Mouse (Mus musculus) ovary, adult 18-20 months (tissue): ENCODE results near the gene Jmjd1c.

Source experiments
- DNase-seq: peaks from one replicate; pipeline ENCODE4 v3.0.0; 2022; ENCODE audit warnings: low spot score, mixed read lengths

The Jmjd1c gene

DNA sequence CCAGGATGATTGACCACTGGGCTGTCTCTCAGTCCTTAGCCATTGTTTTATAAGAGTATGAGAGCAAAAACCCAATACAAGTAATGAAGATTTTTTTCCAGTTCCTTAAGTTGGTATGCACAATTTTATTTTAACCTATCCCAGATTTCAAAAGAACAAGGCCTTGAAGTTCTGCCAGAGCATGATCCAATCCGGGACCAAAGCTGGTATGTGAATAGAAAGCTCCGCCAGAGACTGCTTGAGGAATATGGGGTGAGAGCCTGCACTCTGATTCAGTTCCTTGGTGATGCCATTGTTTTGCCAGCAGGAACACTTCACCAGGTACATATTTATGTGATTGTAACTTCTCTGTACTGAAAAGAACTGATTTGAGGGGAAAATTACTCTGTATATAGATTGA lies 153.6 kb downstream of the Jmjd1c start:
- DNase-seq = no peak

DNA sequence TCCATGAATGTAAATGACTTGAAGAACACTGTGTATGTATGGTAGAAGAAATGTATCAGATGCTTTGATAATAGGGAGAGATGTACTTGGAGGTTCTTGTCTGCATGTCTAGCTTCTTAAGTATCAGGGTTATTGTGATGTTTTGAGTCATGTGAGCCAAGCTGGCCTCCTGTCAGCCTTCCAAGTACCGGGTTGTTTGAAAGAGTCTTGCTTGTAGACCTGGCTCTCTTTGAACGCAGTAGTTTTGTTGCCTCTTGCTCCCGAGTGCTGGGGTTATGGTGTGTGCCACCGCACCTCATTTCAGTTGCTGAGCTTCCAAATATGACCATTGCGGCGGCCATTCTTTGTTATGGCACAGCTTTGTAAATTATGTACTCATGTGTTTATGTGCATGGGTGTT lies 154.9 kb downstream of the Jmjd1c start:
- no peak for DNase-seq

DNA sequence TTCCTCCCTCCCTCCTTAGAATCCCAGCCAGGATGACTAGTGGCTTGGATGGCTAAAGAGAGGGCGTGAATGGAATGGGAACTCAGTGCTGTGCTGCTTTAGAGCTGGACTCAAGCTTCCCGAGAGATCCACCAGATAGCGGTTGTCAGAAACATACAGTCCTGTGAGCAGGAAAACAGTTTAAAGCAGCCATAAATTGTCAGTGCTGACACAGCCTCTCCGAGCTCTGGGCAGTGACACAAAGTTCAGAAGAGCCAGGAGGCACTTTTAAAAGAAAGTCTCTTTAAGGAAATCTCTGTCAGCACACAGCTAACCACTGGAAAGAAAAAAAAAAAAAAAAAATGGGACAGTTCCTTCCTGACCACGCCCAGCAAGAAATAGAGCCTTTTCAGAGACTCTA lies 156.4 kb downstream of the Jmjd1c start:
- no peak for DNase-seq

DNA sequence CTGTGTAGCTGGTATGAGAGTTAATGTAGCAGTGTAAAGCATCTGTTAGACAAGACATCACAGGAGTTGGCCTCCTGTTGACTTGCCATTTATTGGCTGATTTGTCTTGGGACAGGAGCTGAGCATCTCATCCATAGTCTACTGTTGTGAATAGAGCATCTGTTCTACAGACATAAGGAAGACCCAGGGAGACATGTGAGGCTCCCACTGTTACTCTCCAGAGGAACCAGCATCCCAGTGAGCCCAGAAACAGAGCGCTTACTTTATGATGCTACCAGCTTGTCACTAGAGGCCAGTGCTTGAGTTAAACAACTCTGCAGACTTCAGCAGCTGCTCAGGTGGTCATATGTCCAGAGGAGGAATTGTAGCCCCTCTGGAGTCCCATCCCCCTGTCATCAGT lies 157.2 kb downstream of the Jmjd1c start:
- DNase-seq = no peak

DNA sequence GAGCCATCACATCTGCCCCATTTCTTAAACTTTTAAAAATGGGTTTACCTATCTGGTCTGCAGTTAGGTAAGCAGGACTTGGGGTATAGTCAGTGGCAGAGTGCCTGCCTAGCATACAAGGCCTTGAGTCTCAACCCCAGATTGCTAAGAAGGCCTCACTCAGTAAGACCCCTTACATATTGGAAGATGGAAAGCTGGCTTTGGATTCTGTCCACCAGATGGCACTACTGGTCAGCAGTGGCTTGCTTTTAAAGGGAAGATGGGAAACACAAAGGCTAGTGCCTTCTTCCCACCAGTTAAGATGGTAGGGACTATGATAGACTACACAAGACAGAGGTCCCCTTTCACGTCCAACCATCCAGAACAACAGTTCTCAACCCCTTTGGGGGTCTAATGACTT lies 168.9 kb downstream of the Jmjd1c start:
- DNase-seq = no peak

DNA sequence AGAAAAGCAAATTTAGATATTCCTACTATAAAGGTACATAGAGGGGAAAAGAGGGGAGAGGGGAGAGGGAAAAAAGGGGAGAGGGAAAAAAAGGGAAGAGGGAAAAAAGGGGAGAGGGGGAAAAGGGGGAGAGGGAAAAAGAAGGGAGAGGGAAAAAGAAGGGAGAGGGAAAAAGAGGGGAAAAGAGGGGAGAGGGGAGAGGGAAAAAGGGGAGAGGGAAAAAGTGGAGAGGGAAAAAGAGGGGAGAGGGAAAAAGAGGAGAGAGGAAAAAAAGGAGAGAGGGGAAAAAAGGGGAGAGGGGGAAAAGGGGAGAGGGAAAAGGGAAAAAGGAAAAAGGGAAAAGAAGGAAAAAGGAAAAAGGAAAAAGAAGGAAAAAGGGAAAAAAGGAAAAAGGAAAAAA lies 180.0 kb downstream of the Jmjd1c start:
- DNase-seq = no peak

DNA sequence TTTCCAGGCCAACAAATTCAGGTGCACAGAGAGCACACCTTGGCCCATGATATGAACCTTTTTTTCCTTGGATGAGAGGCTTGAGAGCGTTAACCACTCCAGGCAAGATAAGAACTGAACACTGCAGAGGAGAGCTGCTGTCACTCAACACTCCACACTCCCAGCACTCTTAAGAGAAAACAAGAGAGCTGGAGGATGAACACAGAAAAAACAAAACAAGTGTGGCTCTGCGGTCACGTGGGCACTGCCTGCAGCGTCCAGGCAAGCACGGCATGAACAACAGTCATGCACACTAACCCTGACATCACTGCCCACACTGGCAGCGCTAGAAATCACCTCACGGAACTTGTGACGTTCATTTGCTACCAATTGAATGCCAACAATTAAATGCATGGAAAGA lies 185.9 kb downstream of the Jmjd1c start:
- DNase-seq = no peak

DNA sequence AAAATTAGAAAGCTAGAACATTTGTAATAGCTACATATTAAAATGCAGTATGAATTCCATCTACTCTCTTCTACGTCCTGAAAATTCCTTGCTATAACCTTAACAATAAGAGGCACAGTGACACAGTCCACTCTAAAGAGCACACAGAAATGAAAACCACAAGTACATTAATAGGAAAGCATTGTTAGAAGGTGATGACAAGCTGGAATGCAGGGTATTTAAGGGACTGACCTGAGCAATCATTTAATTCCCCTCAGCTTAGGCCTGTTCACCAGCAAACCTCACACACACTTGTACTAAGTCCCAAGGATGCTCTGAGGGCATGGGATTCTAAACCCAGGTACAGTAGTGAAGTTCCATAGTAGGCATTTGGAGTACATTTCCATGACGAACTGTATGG lies 186.6 kb downstream of the Jmjd1c start:
- no peak for DNase-seq

DNA sequence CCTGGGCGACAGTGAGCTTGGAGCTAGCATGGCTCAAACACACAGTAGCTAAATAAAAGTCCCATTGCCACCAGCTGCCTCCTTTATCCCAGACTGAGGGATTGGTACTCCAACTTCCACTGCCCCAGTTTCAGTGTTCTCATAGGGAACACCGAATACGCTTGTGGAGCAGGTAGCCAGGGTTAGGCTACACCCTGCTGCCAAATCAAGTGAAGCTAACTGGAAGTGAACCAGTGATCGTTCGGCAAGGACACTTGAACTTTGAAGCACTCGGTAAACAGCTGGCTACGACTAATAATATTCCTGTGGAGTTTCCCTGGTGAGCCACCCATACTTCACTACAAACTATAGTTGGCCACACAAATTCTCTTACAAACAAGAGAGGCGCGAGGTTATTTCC lies 187.6 kb downstream of the Jmjd1c start:
- no peak for DNase-seq

DNA sequence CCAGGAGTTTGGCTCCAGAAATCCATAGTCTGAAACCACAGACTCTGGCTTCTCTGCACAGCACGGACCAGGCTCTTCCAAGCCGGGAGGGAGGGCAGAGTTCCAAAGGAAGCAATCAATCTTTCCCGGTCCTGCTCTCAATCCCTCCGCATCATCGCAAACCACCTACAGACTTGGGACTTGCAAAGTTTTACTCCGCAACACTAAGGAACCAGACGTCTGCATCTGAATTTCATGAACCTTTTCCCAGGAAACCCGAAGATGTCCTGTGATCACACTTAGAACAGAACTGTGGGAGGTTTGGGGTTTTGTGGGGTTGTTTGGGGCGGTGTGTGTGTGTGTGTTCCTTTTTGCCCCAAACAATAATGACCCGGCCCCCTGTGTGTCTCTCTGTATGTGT lies 188.4 kb downstream of the Jmjd1c start:
- DNase-seq = no peak

DNA sequence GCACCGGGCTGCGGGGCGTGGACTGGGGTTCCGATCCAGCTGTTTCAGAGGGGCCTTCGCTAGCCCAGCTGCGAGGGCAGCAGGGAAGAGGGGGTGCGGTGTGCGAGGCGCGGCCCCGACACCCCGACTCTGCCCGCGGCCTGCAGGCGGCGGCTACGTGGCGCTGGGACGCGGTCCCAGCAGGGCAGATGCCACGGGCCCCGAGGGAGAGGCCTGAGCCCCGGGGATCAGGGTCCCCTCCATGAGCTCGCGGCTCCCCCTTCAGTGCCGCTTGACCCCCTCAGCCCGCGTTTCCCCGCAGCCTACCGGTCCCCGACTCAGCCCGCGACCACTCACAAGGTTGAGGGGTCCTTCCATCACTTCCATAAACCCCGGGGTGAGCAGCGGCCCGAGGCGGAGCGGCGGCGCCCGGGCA lies 188.8 kb downstream of the Jmjd1c start:
- DNase-seq = peak; percentile 15

DNA sequence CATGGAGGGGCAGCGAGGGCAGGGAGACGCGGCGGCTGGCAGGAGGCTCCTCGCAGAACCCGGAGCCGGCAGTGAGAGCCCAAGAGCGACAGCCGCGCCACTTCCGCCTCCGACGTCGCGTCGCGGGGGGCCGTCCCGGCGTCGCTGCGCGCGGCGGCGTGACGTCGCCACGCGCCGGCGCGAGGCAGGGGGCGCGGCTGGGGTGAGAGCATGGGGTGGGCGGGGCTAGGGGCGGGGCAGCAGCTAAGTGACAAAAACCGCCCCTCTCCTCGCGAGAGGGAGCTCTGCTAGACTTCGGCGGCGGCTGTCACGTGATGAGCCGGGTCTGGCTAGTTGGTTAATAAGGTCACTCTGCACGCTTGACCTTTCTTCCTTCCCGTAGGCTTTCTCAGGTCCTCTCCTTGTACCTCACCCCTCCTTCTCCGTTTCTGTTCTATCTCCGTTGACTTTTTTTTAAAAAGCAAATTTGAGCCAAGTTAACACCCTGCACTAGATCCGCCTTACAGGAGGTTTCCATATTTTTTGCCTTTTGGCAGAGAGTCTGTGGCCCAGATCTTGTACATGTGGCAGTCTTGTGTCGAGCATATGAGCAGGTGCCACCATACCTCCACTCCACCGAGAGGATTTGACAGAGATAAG lies 189.4 kb downstream of the Jmjd1c start, which contains the start of gene Nrbf2:
Nrbf2 (minus strand) TSS at position 130 of the 639 bp plus-strand sequence.
- DNase-seq = peak; percentile 80

DNA sequence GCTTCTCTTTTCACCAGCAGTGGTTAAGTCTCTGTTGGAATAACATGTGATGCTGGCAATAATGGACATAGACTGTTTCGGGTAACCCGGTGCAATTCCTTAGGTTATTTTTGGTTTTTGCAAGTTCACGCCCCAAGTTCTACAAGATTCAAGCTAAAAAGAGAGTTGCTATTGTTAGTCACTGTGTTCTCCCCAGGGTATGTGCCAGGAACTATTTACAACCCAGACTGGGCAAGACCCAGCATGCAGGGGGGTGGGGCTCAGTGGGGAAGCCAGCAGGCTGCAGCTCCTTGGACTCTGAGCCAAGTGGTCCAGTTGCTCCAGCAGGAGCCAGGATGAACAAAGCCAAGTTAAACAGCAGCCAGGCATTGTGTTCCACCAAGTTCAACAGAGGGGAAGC lies 192.0 kb downstream of the Jmjd1c start:
- DNase-seq = peak; percentile 69

DNA sequence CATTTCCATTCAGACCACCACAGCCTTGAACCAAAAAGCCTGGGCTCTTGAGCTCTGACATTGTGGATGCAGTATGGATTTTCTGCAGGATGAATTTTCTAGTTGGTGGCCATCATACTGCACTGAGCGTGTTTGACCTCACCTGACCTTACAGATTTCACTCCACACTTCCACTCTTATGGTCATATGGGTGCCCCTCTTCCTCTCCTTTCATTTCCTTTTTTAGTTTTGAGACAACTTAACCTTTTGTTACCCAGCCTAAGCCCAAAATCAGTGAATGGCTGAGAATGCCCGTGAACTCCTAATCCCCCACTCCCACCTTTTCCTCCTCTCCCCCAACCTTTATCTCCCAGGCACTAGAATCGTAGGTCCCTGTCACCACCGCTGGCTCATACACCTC lies 194.7 kb downstream of the Jmjd1c start:
- DNase-seq = no peak

DNA sequence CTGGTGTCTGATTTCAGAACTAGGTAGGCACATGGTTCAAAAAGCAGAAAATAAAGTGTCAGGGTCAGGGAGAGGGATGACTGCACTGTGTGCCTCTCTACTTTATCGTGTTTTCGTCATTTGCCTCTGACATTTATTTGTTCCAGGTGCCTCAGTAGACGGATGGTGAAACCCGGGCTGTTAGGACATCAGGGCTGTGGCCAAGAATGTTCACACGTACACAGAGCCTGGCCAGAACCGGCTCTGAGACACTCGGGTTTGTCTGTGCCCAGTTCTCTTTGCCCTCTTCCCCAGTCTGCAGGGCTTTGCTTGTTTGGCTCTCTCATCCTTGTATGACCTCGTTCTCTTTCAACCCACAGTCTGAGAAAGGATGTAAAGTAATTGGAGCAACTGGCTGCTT lies 195.2 kb downstream of the Jmjd1c start:
- no peak for DNase-seq

DNA sequence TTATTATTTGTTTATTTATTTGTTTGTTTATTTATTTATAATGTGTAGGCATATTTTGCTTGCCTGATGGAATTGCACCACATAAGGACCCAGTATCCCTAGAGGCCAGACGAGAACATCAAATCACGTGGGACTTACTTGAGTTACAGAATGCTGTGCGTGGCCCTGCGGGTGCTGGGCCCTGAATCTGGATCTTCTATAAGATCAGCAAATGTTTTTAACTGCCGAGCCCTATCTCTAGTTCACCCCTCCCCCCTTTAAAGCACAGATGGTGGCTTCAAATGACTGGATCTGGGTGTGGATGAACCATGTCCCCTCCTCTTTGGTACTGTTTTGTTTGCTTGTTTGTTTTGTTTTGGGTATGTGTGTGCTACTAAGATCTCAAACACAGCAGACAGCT lies 199.4 kb downstream of the Jmjd1c start:
- DNase-seq = no peak

DNA sequence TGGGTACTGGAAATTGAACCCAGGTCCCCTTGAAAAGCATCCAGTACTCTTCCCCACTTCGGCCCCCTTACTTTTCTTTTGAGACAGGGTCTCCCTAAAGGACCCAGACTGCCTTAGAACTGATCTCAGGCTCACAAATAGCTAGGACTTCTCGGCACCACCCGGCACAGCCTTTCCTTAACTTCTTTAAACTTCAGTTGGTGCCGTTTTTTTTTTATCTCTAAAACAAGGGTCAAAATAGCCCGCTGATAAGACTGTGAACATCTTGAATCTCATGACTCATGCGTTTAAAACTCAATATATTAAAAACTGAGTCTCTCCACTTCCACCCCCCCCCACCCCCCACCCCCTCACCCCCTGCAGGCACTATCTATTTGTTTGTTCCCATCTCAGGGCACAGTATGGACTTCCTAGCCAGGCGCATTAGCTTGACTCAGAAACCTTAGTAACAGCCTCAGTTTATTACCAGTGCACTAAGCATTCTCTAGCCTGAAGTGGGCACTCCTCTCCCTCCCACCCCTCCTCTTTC lies 200.1 kb downstream of the Jmjd1c start:
- DNase-seq = no peak

DNA sequence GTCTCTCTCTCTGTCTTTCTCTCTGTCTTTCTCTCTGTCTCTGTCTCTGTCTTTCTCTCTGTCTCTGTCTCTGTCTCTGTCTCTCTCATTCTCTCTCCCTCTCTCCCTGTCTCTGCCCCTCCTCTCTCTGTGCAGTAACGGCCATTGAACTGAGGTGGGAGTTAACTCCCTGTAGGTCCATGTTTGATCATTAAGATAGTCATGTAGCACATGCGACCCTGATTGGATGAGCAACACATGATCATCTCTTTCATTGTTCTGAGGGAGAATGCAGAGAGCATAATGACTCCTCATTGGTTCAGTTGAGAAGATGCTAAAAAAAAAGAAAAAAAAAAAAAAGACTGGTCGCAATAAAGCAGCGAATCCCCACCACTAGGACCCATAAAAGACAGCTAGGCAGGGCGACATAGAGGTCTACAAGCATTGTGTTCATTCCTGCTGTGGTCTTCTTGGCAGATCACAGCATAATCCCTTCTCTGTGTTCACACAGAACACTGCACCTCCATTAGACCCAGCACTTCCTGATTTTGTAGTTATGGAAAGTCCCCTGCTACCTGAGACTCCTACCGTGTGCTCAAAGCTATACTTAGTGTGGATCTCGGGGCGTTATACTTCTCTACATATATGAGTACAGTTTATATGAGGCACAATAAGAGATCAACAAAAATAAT lies 200.7 kb downstream of the Jmjd1c start:
- DNase-seq = no peak

DNA sequence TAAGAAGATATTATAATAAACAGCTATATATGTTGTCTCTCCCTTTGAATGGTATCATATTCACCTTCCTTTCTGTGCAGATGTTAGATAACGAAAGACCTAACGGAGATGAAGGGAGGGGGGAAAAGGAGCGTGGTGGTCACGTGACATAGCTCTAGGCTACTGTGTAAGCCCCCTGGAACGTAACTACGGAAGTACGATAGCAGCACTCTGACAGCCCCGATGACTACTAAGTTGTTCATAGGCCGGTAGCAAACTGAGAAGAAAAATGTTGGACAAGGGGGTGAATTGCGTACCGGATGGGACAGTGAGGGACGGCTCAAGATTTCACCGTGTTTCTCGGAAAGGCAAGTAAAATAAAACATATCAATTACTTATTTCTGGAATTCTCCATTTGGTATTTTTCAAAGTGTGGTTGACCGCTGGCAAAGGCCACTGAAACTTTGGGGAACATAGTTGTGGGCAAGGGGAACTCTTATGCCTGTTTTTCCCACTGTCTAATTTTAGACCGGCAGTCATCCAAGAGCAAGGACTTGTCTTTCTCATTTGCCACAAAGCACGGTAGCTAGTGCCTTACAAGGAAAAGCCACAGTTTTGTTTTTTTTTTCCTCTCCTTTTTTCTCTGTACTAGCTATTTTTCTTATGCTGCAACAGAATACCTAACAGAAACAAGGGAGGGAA lies 201.4 kb downstream of the Jmjd1c start:
- no peak for DNase-seq

DNA sequence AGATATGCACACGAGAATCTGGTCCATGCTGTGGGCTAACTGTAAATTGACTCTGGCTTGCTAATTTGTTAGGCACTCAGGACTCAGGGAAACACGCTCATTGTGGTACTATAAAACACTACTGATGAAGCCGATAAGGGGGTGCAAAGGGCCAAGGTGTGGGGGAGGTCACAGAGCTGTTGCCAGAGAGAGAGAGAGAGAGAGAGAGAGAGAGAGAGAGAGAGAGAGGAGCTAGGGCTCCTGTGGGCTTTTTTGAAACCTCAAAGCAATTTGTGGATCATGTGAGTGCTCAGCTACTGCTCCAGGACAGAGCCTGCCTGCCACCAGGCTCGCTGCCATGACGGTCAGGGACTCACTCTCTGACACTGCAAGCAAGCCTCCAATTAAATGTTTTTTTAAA lies 202.9 kb downstream of the Jmjd1c start:
- DNase-seq = no peak

DNA sequence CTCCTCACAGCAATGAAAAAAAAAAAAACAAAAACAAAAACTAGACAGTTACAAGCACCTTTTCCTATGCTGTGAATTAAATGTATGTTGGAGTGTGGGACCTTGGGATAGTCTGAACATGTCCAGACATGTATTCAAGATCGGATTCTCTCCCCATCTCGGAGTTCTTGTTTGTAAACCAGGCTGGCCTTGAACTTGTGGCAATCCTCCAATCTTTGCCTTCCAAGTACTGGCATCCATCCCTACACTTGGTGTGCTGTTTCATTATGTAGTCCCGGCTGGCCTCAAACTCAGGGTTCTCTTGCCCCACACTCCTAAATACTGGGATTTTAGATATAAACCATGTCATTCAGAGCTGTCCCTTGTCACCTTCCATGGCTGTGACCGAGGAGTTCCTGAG lies 203.4 kb downstream of the Jmjd1c start:
- DNase-seq = no peak

DNA sequence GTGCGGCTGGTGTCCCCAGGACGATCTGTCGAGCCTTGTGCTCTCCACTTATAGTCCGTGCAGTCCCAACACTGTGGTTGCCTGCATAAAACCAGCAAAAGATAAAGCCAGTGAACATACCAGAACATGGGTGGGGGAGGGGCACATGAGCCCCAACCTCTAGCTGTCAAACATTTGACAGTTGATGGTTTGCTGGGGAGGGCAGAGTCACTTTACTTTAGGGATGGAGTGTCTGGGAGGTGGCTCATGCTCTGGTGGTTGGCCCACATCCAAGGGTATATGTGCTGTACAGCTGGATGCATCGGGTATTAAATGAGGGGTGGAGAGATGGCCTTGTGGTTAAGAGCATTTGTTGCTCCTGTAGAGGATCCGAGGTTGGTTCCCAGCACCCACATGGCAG lies 205.1 kb downstream of the Jmjd1c start:
- no peak for DNase-seq

DNA sequence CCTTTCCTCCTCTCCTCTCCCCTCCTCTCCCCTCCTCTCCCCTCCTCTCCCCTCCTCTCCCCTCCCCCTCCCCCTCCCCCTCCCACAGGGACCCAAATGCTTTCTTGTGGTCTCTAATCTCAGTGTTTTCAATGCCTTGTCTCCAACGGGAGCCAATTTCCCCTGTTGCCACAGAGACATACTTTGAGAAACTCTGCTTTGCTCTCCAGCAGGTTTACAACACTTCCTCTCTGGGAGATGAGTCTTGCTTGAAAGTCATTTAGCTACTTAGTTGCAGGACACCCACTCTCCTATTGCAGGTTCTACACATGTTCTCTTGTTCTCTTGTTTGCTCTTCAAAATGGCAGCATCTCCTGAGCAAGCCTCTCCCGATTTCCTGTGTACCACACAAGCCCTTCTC lies 206.4 kb downstream of the Jmjd1c start:
- no peak for DNase-seq
